Mouse (Mus musculus) telencephalon, adult 2 months (tissue): ENCODE data around the gene Rcor2.

Experiments
- DNase-seq: peaks from one replicate; pipeline ENCODE4 v3.0.0-alpha.2; 2011; ENCODE audit warnings: low read depth, low spot score

Rcor2 gene

DNA sequence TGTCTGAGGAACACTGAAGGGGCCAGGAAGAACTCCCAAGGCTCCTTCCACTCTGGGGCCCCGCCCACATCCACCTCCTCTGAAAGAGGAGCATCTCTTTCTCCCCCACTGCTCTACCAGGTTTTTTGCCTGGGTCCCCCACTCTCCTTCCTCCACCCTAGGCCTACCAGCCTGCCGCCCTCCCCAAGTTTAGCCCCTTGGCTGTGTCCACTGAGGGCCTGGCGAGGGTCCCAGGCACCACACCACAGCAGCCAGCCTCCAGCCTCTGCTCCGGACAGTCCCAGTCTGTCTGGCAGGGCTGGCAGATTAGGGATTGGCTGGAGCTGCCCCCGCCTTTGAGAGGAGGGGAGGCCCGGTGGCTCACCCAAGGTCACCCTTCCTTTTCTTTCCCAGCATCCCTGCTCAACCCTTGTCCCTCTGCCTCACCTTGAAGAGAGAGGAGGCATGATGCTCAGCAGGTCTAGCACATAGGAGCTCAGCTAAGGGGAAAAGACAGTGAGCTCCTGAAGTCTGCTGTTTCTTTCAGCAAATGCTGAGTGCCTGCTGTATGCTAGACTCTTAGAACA, 2.3 kb upstream of the Rcor2 start:
- DNase-seq: no peak

- no peak for DNase-seq
Measured at GRCm38 (mm10) chr19:7265478-7266191, 1.5 kb upstream of the Rcor2 start.

DNA sequence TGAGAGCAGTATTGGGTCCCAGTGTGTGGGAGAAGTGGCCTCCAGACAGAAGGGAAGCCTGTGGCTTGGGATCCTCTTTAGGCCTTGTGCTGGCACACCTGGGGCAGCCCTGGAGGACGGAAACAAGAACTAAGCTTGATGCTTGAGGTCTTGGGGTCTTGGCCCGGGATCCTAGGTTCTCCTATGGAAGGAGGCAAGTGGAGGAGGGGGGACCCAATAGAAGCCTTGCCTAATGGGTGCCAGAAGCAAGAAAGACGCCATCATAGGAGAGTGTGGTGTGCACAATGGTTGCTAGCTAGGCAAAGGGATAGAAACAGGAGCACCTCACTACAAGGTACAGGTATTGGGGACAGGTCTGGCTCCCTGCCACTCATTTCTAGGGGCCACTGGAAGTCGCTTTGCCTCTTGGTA, 699 bp upstream of the Rcor2 start:
- no peak for DNase-seq

GRCm38 (mm10) chr19:7267781-7268721, 926 bp downstream of the Rcor2 start:
- no peak for DNase-seq

DNA sequence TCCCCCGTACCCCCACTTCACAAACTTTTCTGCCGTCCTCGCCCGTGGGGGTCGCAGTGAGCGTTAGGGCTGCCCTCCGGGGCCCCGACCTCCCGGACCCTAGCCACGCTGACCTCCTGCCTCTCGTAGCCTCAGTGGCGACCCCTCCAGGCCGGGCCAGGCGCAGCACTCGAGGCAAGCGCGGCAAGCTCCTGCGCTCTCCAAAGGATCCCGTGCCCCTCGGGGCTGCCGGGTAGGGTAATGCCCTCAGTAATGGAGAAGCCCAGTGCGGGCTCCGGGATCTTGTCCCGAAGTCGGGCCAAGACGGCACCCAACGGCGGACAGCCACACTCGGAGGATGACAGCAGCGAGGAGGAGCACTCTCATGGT, 1.6 kb downstream of the Rcor2 start:
- DNase-seq: no peak

DNA sequence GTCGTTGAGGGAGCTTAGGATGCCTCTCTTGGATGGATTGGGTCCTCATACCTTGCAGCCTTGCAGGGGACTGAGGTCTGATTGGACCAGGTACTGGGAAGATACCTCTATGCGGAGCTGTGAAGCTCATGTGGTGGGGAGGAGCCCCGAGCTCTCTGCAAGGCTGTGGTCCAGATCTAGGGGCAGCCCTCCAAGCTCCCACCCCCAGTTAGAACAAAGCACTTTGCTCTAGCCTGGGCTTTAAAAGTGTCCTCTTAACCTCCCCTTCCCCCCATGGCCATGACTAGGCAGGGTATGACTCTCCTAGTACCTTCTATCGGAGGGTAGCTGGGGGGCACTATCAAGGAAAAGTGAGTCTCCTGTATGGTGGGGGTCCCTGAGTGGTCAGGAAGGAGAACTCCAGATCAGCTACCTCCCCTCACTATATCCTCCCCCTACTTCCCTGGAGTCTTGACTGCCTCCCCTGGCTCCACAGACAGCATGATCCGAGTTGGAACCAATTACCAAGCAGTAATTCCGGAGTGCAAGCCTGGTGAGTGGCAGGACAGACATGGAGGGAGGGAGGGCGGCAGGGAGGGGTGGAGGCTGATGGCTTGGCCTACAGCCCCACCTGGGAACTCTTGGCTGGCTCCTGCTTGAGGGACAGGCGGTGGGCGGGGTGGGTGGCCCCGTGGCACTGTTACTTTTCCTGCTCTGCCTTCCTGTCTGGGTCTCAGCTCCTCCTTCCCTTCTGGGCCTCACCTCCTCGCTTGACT, 2.3 kb downstream of the Rcor2 start:
- no peak for DNase-seq

- no peak for DNase-seq
Measured at GRCm38 (mm10) chr19:7273486-7273885, 6.4 kb downstream of the Rcor2 start.

DNA sequence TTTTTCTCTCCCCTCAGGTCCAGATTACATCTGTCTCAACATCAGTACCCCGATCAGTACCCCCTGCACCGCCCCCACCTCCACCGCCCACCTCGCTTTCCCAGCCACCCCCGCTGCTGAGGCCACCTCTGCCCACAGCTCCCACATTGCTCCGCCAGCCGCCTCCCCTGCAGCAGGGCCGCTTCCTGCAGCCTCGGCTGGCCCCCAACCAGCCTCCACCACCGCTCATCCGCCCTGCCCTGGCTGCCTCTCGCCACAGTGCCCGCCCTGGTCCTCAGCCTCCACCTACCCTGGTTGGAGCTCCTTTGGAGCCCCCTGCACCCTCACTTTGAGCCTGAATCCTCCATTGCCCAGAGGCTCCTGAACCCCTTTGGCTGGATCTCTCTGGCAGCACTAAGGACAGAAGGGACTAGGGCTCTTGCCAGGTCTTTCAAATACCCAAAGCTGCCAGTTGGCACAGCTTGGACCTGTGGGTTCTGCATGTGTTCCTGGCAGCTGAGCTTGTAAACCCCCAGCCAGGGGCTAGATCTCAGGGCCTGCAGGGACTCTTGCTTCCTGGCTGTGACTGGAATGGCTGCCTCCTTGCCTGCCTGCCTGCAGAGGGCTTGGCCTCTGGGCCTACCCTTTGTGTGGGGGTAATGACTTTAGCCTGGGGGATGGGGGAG, 7.3 kb downstream of the Rcor2 start:
- DNase-seq: no peak

DNA sequence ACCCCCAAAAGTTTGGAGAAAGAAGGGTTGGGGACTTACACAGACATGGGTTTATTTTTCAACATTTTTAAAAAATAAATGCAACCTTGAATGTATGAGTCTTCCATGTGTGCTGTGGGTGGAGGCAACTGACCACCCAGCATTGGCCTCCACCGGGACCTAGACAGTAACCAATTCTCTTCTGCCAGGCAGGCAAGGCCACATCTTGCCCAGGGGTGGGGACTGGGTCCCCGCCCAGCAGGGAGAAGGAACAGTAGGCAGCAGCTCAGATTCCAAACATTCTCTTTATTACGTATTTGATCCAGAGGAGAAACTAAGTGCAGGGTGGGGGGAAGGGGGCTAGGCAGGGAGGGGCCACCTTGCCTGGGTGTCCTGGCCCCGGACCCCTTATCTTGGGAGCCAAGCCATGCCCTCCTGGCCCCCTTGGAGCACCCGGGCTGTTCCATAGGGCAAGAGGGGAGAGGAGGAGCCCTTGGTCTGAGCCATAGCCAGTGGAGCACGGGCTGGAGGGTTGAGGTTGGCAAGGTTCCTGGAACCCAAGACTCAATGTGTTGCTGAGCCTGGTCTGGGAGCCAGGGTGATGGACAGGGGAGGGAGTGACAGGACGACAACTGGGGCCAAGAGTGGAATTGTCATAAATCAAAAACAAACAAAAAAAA, 8.1 kb downstream of the Rcor2 start:
- DNase-seq: no peak

DNA sequence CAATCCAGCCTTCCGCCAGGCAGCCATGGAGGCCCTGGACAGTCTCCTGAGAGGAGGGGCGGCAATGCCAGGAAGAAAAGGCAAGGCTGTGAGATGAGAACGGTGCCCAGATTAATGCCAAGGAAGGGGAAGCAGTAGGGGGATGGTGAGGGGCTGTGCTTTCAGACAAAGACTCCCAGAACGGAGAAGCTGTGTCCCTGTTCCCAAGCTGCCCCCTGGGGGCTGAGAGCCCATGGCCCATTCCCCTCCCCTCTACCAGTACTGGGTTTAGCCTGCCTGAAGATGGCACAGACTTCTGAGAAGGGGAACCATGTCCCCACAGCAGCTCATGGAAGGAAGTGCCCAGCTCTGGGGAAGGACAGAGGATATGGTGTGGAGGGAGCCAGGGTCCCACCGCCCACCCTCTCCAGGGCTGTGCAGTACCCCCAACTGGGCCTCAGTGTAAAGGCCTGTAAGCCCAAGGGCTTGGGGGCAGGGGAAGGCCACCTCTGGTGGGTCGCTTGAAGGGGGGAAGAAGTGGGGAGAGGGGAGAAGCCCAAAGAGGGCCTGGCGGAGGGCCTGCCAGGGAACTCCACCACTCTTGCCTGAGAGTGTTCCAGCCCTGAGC, 9.0 kb downstream of the Rcor2 start:
- no peak for DNase-seq

DNA sequence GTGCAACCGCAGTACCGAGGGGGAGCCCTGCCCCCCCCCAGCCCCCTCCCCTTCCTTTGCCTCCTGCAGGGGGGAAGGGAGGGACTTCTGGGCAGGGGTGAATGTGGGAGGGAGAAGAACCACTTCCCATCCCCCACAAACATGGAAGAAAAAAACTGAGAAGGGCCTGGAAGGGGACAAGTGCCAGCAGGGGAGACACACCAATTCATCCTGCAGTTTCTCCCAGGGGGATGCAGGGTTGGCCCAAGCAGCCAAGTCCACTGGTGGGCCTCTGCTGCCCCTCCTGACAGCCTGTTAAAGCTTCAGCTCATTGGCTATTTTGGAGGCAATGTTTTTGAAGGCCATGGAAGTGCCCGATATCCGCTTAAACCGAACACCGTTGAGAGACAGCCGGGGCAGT, 9.7 kb downstream of the Rcor2 start:
- DNase-seq: no peak

DNA sequence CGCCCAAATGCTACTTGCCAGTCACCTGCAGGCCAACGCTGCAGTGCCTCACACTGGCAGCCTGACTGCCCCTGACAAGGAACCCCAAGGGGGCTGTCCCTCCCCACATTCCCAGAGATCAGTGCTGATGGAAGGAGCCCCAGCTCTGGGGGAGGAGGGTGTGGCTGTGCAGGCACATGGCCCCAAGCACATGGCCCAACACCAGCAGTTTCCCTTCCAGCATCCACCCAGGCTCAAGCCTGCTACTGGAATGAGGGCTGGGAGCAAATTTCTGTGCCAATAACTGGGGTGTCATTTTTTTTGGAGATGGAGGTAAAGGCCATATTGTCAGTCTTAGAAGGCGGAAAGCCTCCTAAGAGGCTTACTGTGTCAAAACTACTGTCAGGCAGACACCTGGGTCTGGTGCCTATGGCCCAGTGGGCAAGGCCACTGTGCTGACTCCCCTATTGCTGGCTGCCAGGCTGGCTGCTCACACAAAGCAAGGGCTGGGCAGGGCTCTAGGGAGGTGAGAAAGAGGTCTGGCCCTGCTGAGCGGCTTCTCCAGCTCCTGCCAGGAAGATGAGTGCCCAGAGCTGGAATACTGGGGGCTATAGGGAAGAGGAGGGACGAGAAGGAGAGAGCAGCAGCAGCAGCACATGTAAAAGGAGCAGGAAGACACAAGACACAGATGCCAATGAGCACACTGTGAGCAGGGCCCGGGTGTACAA, 11.2 kb downstream of the Rcor2 start:
- no peak for DNase-seq

- no peak for DNase-seq
Measured at GRCm38 (mm10) chr19:7279114-7279513, 12.0 kb downstream of the Rcor2 start.

DNA sequence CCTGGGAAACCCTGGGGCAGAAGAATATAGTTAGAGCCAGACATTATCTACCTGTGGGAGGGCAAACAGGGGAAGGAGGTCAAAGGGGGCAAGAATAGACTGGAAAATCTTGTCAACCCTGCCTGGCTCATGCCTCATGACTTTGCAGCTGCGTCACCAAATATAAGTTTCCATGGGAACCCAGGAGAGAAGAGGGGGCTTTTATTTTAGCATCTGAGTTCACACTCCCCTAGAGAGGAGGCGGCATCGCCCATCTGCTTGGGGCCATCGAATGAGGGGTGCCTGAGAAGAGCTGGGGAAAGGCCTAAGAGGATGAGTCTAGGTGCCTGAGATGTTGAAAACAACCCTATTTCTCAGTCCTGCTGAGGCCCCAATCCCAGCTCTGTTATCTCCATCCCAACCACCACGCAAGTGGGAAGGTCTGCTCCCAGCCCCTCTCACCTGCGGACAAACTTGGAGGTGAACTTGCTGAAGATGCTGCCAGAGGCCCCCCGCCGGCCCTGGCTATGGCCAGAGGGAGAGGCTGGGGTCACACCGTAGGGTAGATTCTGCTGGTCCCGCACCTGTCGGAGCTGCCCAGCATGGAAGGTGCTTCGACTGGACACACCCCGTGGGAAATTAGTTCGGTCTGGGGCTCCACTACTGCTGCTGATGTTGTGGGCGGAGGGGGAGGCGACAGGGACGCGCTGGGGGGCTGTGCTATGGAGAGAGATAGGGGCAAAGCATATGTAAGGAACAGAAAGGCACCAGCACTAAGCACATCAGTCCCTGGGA, 13.6 kb downstream of the Rcor2 start:
- peak; percentile 92 for DNase-seq

GRCm38 (mm10) chr19:7286563-7287315, 19.6 kb downstream of the Rcor2 start:
- no peak for DNase-seq

DNA sequence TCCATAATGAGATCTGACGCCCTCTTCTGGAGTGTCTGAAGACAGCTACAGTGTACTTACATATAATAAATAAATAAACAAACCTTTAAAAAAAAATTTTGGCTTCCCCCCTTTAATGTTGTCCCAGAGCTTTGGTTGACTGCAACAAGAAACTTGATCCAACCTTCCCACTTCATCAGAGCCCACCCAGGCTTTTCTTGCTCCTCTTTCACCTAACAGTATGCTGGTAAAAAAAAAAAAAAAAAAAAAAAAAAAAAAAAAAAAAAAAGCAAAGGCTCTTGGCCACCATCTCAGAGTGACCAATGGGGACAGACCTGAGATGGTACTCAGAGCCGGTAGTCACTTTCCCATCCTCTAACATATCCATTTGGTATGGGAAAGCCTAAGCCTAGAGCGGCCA, 21.2 kb downstream of the Rcor2 start:
- DNase-seq: no peak

GRCm38 (mm10) chr19:7289767-7290166, 22.6 kb downstream of the Rcor2 start:
- no peak for DNase-seq
